Mouse (Mus musculus): ENCODE results near the gene Frmpd4.

- TF ChIP-seq POLR2A (IDR thresholded peaks at IDR 0.05; ENCODE audit: low read depth, low read length) (no peak), CTCF (IDR thresholded peaks at IDR 0.05; ENCODE audit: extremely low read depth, insufficient read depth, insufficient read length, insufficient replicate concordance) (no peak)
Observed at GRCm38 (mm10) chrX:168158866-168159265, 418.2 kb downstream of the Frmpd4 start.
